Mouse (Mus musculus): ENCODE measurements at regions not wholly inside any gene's neighbourhood (a gene's known extent, or its start where the extent isn't known, plus 50 kb on each side); places are given as distances from the start of the nearest gene placed in this dataset.

- TF ChIP-seq CTCF (IDR thresholded peaks at IDR 0.05; ENCODE audit: low read depth, low read length) (no peak), POLR2A (IDR thresholded peaks at IDR 0.05; ENCODE audit: borderline replicate concordance, low read depth, low read length) (no peak)
These were observed 206.3 kb upstream of the Nlrp1b start for GRCm38 (mm10) chr11:71436801-71437200.
